Mouse (Mus musculus): ENCODE data around the gene Ppp1r3f.

Gene Ppp1r3f

DNA sequence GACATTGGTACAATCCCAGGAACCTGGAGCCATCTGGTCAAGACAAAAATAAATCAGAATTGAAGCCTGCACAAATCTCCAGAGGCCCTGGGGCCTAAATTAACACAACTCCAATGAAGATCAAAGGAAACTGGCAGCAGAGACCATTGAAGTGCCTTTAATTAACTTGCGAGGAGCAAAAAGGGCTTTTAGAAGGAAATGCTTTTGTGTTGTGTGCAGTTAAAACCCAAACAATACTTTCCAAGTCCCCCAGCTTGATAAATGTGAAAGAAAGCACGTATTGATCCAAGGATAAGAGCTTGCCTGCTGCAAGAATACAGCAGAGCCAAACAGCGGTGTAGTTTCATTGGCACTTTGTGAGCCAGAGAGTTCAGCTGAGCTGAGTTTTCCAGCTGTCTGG, 49.1 kb downstream of the Ppp1r3f start:
- DNase-seq, result no peak
